Mouse (Mus musculus): ENCODE measurements around the gene Cfap299.

The Cfap299 gene

DNA sequence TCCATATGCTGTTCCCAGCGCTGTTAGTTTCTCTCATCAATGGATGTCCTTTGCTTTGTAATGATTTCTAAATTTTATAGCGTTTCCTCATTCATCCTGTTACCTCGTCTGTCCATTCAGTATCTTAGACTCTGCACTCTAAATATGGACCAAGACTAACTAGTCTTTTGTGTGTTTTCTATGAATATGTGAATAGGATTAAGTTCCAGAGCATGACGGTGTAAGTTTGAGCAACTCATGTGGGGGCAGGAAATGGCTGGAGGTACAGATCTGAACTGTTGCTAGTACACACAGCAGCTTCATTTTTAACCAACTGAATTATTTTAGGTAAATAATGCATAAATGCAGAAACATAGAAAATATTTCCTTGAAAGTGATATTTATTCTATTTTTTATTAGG lies 51.3 kb downstream of the Cfap299 start:
- DNase-seq: no peak

DNA sequence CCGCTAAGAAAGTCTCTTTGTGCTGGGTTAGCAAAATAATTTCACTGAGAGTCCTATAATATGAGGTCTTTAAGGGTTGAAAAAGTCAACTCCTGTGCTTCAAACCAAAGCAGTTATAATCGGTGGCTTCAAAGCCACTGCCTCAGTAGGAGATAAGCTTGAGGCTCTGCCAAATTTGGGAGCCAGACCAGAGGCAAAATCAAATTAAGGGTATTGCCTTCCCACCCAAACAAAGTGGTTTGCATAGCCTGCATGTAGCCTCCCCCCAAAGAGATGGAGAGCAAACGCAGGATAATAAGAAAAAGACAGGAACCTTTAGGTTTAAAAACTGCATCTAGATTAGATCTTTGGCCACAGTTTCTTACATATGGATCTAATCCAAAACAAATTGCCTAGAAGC lies 58.0 kb downstream of the Cfap299 start:
- no peak for DNase-seq

GRCm38 (mm10) chr5:98402165-98402564 lies 73.1 kb downstream of the Cfap299 start:
- DNase-seq: no peak

DNA sequence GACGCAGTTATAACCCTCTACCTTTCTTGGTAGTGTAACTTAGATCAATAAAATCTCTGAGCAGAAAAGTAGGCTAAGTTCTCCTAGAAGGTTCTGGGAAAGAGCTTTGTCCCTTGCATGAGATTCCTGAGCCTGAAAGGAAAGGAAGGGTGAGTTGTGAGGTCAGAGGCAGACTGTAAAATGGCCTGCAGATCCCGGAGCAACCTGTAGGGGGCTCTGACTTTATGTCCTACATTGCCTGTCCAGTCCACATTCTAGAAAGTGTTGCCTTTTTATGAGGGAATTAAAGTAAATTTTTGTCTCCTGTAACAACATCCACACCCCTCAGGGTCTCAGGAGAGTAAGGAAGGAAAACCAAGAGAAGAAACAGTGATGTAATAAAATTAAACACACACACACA lies 81.0 kb downstream of the Cfap299 start:
- DNase-seq: no peak

GRCm38 (mm10) chr5:98416385-98417145 lies 87.5 kb downstream of the Cfap299 start:
- no peak for DNase-seq

GRCm38 (mm10) chr5:98424965-98425364 lies 95.9 kb downstream of the Cfap299 start:
- DNase-seq: no peak

GRCm38 (mm10) chr5:98426112-98426511 lies 97.0 kb downstream of the Cfap299 start:
- DNase-seq: no peak

GRCm38 (mm10) chr5:98430060-98430459 lies 101.0 kb downstream of the Cfap299 start:
- no peak for DNase-seq

GRCm38 (mm10) chr5:98438686-98439085 lies 109.6 kb downstream of the Cfap299 start:
- DNase-seq: no peak

DNA sequence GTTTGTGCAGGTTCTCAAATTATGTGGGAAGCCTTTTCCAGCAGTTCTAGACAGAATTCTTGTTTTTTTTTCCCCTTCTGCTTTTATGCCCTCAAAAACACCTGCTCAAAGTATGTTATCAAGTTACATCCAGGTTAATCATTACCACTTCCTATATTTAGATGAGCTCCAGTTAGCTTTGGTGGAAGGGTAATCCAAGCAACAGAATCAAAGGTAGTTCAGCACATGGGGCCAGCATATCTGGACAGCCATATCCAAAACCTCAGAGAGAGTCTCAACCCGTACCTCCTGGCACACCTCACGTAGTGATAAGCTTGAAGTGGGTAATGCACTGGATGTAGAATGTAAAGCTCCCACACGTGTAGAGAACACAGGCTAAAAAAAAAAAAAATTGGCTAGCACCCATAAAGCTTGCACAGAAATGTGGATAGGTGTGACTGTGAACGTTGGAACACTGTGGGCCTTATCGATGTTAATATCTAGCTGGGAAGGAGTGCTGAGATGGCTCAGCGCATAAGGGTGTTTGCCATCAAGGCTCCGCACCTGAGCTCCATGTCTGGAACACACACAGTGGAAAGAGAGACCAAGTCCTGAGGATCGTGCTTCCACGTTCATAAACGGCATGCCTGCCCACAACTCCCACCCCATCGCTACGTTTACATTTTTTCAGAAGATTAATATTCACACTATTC lies 117.8 kb downstream of the Cfap299 start:
- DNase-seq: no peak

DNA sequence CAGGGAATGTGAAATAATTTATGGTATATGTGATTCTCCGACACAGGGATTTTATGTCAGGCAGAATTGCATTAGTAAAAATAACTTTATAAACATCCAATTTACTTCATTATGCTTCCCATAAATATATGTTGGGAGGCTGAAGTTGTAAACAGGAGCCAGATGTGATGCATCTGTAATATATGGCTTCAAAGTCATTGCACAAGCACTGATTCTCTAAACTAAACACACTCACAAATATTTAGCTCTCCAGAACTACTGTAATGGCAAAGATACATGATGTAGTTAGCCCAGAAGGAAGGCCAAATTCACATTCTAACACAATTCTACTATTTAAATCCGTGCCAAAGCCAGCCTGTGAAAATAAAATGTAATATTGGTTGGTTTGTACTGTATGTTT lies 120.8 kb downstream of the Cfap299 start:
- no peak for DNase-seq

DNA sequence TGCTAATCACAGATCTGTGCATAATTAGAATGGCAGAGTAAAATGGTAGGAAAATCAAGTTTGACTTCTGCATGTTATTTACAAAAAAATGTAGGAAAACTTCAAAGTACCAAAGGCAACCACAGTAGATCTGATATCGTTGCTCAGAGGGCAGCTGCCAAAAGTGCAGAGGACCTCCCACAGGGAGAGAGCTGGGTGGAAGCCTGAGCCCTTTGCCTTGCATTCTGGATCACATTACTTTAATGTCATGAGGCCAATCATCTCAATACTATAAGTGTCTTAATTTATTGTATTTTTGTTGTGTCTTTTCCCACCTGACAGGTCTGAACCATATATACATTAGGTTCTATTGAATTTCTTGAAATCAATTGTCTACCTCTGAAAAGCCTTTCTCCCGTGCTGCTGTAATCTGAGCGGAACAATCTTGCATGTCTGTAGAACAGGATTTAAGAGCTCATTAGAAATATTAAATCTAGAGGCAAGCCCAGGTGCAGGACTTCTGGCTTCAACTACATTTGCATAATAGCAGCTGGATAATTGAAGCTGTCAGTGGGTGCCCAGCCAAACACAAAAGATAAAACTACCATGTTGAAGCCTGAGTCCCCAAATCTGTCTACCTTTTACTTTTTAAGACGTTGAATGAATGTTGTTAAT lies 137.9 kb downstream of the Cfap299 start:
- DNase-seq: no peak

DNA sequence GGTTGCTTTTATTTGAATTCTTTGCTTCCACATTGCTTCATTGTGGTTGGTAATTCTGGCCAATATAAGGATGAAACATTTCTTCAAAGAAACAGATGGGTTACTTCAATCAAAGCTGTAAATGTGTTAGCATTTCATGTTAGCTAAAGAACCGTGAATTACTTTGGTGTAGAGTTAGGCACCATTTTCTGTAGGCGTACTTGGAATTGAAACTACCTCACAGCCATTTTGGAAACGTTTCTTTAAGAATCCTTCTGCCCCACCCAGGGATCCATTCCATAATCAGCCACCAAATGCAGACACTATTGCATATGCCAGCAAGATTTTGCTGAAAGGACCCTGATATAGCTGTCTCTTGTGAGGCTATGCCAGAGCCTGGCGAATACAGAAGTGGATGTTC lies 140.9 kb downstream of the Cfap299 start:
- DNase-seq: no peak

DNA sequence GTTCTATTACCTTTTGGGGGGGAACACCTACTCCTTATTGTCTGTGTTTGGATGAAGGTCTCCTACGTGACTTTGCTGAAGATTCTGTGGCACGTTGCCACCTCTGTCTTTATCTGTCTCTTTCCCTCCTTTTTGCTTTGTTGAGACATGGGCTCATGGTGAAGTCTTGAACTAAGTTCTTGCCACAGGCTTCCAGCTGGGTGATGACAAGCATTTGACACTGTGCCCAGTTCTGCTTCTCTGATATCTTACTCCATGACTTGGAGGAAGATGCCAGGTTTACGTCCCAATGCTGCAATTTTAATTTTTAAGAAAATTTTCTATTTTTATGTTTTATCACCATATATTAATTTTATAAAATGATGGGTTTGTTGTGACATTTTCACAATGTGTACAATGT lies 147.4 kb downstream of the Cfap299 start:
- DNase-seq: no peak

GRCm38 (mm10) chr5:98477261-98477660 lies 148.2 kb downstream of the Cfap299 start:
- DNase-seq: no peak

GRCm38 (mm10) chr5:98483507-98483906 lies 154.4 kb downstream of the Cfap299 start:
- DNase-seq: no peak

- no peak for DNase-seq
Observed at GRCm38 (mm10) chr5:98485189-98485588, 156.1 kb downstream of the Cfap299 start.

GRCm38 (mm10) chr5:98498317-98498716 lies 169.2 kb downstream of the Cfap299 start:
- no peak for DNase-seq

DNA sequence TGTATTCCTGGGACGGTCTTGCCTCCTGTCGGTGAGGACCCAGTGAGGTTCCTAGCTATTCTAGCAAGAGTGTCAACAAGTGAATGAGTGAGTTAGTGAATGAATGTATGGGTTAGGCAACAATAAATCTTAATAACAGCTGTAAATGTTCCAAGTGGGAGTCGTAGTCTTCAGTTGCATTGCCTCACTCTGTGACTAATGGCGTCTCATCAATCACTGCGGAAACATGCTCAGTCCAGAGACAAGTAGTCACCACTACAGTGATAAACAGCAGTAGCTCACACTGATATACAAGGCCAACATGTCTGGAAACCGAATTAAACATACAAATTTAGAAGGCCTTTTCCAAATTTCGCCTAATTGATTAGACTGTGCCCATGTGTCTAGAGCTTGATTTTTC lies 187.1 kb downstream of the Cfap299 start:
- DNase-seq: no peak

DNA sequence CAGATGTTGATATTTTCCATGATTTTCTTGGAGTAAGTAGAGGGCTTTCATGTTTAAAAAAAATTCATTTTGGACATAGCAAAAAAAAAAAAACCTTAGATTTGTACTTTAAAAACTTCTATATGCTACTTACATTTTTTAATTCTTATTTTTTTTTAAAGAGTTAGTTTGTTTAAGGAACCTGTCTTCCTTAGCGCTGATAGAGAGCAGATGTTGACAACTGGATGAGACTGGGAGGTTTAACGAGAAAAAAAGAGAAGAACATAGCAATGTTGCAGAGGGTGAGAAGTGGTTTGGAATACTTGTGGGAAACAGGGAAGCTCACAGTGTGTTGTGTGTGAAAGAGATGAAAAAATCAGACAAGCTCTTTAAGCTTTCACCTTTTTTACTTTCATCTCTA lies 191.0 kb downstream of the Cfap299 start:
- DNase-seq: no peak

GRCm38 (mm10) chr5:98522270-98522977 lies 193.3 kb downstream of the Cfap299 start:
- DNase-seq: no peak

DNA sequence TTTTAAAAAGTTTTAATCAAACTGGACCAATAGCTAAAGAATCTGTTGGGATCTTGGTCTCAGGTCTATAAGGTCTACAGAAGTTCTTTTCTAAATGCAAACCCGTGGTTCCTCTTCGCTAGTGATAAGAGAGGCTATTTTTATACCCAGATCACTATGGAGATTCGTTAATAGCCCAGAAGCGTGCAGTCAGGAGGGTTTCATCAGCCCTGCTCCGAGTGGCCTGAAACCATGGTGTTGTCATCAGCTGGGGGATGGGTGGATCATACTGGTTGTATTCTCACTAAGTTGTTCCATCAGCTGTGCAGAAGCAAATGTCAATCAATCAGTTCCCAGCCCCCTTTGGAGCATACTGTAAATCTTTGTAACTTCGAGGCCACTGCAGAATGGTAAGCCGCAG lies 193.9 kb downstream of the Cfap299 start:
- no peak for DNase-seq

- DNase-seq: no peak
Observed at GRCm38 (mm10) chr5:98523783-98524182, 194.7 kb downstream of the Cfap299 start.
